Mouse (Mus musculus) kidney, postnatal 0 days (tissue): ENCODE data around the gene Cnih4. TPM values are rescaled to one million over a fixed set of nuclear protein-coding genes. Genes with fewer than 3 reads are reported as not detected.
A peak's percentile ranks its signal among the peaks of the same experiment; 100 is the strongest.

Experiments used
- ATAC-seq: fragments of 200-750 bp; cut with Nextera tagmentation; replicated peaks from 2 replicates; pipeline ENCODE4 v1.8.0; 2017; ENCODE audit warnings: low read depth, moderate number of reproducible peaks, moderate TSS enrichment, moderate library complexity; ENCODE audit not compliant: low FRiP score
- DNase-seq: peaks from one replicate; pipeline ENCODE4 v3.0.0-alpha.2; 2016; ENCODE audit warnings: low spot score
- H3K27ac ChIP-seq: fragments of 300-500 bp; sonication (generic); 2 replicates; pipeline ENCODE4 v1.5.1; 2014; ENCODE audit warnings: mild to moderate bottlenecking
- H3K27me3 ChIP-seq: fragments of 300-500 bp; sonication (generic); 2 replicates; pipeline ENCODE4 v1.6.1; 2014; ENCODE audit warnings: low read length, mixed read lengths; ENCODE audit not compliant: insufficient read depth
- H3K36me3 ChIP-seq: fragments of 300-500 bp; sonication (generic); 2 replicates; pipeline ENCODE4 v1.6.1; 2014; ENCODE audit warnings: low read length, mixed read lengths; ENCODE audit not compliant: insufficient read depth
- H3K4me1 ChIP-seq: fragments of 300-500 bp; sonication (generic); replicated peaks from 2 replicates; pipeline ENCODE4 v1.6.1; 2014; ENCODE audit warnings: antibody characterized with exemption, low read length, mixed read lengths; ENCODE audit not compliant: insufficient read depth
- H3K4me2 ChIP-seq: fragments of 300-500 bp; sonication (generic); 2 replicates; pipeline ENCODE4 v1.6.1; 2014; ENCODE audit warnings: mild to moderate bottlenecking, low read length, moderate library complexity, mixed read lengths
- H3K4me3 ChIP-seq: fragments of 300-500 bp; sonication (generic); replicated peaks from 2 replicates; pipeline ENCODE4 v1.5.1; 2014; ENCODE audit warnings: low read depth, low read length
- H3K9ac ChIP-seq: fragments of 300-500 bp; sonication (generic); 2 replicates; pipeline ENCODE4 v1.6.1; 2014; ENCODE audit warnings: low read depth, low read length
- H3K9me3 ChIP-seq: fragments of 300-500 bp; sonication (generic); replicated peaks from 2 replicates; pipeline ENCODE4 v1.6.1; 2016; ENCODE audit warnings: low read length, inconsistent platforms, mixed read lengths
- CTCF ChIP-seq: IDR thresholded peaks from 2 replicates; pipeline ENCODE4 v1.5.1; 2016; ENCODE audit warnings: antibody characterized with exemption, low read depth, mild to moderate bottlenecking, moderate library complexity
- WGBS: fragments of 180-500 bp; shearing (Covaris S2); extraction: QIAGEN DNeasy Blood & Tissue Kit; methylation state at CpG from one replicate; pipeline ENCODE4 v1.1.7; 2014; 5-methylcytosine and 5-hydroxymethylcytosine counted together
- polyA plus RNA-seq: library from polyadenylated mRNA; unstranded; fragments of >200 nt; fragmentation: Nextera tagmentation; extraction: Ambion mirVana; gene quantifications from 2 replicates; pipeline ENCODE4 v1.2.1, GENCODE M21; 2015

Cnih4 gene
- 121 and 123 TPM in 2 replicates for polyA plus RNA-seq

DNA sequence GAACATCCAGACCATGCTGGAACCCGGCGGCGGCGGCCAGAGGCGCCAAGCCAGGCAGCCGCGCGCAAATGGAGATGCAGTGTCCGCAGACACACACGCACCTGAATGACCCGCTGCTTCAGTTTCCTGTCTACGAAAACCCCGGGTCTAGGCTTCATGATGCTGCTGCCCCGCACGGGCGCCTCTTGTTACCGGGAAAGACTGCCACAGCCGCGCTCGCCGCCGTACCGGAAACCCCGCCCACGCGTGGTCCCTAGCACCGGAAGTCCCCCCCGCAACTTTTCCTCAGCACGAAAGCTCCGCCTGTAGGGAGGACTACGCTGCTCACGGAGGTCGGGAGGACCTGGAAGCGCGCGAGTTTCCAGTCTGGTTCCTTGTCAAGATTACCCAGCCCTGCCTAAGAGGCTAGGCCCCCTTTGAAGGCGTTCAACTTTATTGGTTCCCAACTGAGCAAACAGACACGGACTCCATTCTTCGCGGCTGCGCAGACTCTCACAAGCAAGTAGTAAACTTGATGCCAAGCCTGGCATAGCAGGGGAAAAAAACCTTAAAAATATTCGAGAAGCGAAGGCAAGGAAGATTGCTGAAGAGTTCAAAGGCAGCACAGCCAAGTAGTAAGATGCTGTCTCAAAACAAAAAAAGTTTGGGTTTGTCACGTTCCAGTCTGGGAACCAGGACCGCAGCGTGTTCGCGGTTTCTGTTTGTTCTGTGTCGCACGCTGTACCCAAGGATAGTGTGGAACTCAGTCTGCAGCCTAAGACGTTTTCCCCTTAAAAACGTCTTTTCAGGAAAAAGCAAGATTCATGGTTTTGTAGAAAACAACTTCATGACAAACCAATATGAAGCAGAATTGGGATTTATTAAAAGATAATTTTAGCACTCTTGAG is at the start of gene Cnih4, which contains the start of gene Nvl:
Gene Cnih4 (plus strand): TSS at position 744 of the 887 bp plus-strand sequence.
Gene Nvl (minus strand): TSS at position 255 of the 887 bp plus-strand sequence.
- no peaks in the 10 kb centered on the region for H3K9me3 ChIP-seq

DNA sequence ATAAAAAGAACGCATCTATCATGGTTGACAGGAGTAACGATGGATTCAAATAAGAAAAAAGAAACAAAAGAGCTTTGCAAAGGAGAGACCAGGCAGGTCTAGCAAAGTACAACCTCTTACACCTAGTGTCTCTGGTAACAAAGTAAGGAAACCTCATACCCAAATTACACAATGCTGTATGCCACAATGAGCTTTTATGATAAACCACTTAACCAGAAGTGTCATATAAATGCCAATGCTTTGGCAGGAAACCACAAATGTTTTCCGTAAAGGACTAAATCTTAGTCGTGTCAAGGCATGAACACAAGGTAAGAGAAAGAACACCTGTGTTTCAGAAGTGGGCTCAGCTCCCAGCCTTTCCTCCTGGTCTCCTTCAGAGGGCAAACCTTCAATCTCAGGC is 27.4 kb upstream of the Cnih4 start:
- no peak overlapping the region for H3K4me2 ChIP-seq
- no peaks in the 10 kb centered on the region for H3K4me1 ChIP-seq
- WGBS = 89% methylated on average over 4 of the region's 4 CpGs
- no peak overlapping the region for H3K9ac ChIP-seq
- no peak for ATAC-seq
- no peaks in the 10 kb centered on the region for H3K9me3 ChIP-seq
- no peak overlapping the region for H3K4me3 ChIP-seq
- H3K27ac ChIP-seq = no peak overlapping the region
- peaks cover 27% of the 10 kb centered on the region for H3K36me3 ChIP-seq
- TF ChIP-seq CTCF = no peak
- no peaks in the 10 kb centered on the region for H3K27me3 ChIP-seq
- no peak for DNase-seq

More for the DNA sequence above, at the start of gene Cnih4, which contains the start of gene Nvl:
- Histone ChIP-seq H3K9ac (peak within 1 kb of the TSS; percentile 70), H3K4me1 (peaks cover 8% of the 10 kb centered on the region; the same call in 1 of the 2 replicates), H3K4me2 (peak within 1 kb of the TSS; percentile 86), H3K4me3 (peak within 1 kb of the TSS; percentile 68), H3K36me3 (peaks cover 6% of the 10 kb centered on the region), H3K27me3 (no peaks in the 10 kb centered on the region), H3K27ac (peak within 1 kb of the TSS; percentile 92)
- DNase-seq (peak; percentile 99), ATAC-seq (peak; percentile 98)
- WGBS = under 1% methylated on average over 52 of the region's 52 CpGs
- TF ChIP-seq CTCF = peak; percentile 21; the same call in 1 of the 2 replicates

GRCm38 (mm10) chr1:181124145-181124544 is 20.3 kb upstream of the Cnih4 start:
- Histone ChIP-seq H3K9me3 (no peaks in the 10 kb centered on the region), H3K27me3 (no peaks in the 10 kb centered on the region), H3K4me1 (no peaks in the 10 kb centered on the region), H3K9ac (no peak overlapping the region), H3K36me3 (peaks cover 42% of the 10 kb centered on the region), H3K4me3 (no peak overlapping the region), H3K27ac (no peak overlapping the region), H3K4me2 (no peak overlapping the region)
- 91% methylated on average over 2 of the region's 2 CpGs for WGBS
- ATAC-seq (no peak), DNase-seq (no peak)
- no peak for TF ChIP-seq CTCF

DNA sequence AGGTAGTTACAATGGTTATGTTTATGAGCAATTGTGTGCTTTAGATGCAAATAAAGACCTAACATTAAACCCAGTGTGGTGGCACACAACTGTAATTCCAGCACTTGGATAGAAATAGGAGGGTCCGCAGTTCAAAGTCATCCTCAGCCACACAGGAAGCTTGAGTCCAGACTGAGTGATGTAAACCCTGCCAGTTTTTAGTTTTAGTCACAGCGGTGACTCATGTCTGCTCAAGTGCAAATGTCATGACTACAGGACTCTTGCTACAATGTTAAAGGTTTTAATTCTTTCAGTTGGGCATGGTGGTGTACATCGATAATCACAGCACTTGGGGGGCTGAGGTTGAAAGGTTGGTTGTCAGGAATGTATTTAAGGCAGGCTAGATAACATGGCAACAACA is 18.6 kb upstream of the Cnih4 start:
- WGBS = 98% methylated on average over 3 of the region's 3 CpGs
- TF ChIP-seq CTCF = no peak
- no peak for ATAC-seq
- H3K9me3 ChIP-seq = no peaks in the 10 kb centered on the region
- H3K4me1 ChIP-seq = no peaks in the 10 kb centered on the region
- H3K4me2 ChIP-seq = no peak overlapping the region
- DNase-seq = no peak
- H3K4me3 ChIP-seq = no peak overlapping the region
- H3K9ac ChIP-seq = no peak overlapping the region
- peaks cover 46% of the 10 kb centered on the region for H3K36me3 ChIP-seq
- H3K27me3 ChIP-seq = no peaks in the 10 kb centered on the region
- H3K27ac ChIP-seq = no peak overlapping the region

DNA sequence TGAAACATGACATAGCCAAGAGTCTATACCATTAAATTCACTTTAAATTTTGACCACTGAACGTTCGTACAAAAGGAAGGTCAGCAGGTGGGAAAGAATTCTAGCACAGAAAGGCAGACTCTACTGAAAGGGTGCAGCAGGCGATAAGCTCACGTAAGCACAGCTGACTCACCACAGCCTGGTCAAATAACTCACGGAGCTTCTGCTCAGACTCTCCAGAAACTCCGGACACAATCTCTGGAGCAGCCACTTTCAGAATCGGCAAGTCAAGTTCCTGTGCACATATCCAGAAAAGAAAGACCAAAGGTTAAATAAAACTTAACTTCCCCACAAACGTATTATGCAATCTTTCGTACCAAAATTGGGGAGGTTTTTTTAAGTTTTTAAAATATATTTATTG is 17.7 kb upstream of the Cnih4 start:
- H3K4me2 ChIP-seq = no peak overlapping the region
- ATAC-seq = no peak
- no peak overlapping the region for H3K4me3 ChIP-seq
- no peaks in the 10 kb centered on the region for H3K9me3 ChIP-seq
- H3K4me1 ChIP-seq = no peaks in the 10 kb centered on the region
- H3K27ac ChIP-seq = no peak overlapping the region
- no peak for DNase-seq
- peaks cover 42% of the 10 kb centered on the region for H3K36me3 ChIP-seq
- no peak for TF ChIP-seq CTCF
- WGBS = 89% methylated on average over 9 of the region's 9 CpGs
- no peak overlapping the region for H3K9ac ChIP-seq
- no peaks in the 10 kb centered on the region for H3K27me3 ChIP-seq

GRCm38 (mm10) chr1:181131915-181132314 is 12.6 kb upstream of the Cnih4 start:
- no peak overlapping the region for H3K4me2 ChIP-seq
- WGBS = 91% methylated on average over 6 of the region's 6 CpGs
- ATAC-seq = no peak
- no peaks in the 10 kb centered on the region for H3K4me1 ChIP-seq
- H3K9ac ChIP-seq = no peak overlapping the region
- no peak overlapping the region for H3K27ac ChIP-seq
- no peaks in the 10 kb centered on the region for H3K9me3 ChIP-seq
- DNase-seq = no peak
- peaks cover 47% of the 10 kb centered on the region for H3K36me3 ChIP-seq
- H3K4me3 ChIP-seq = no peak overlapping the region
- TF ChIP-seq CTCF = no peak
- no peaks in the 10 kb centered on the region for H3K27me3 ChIP-seq
